ENCODE assay signal across 8 mouse cellular contexts in genomic region chr12:30596818-30597407, GRCm38 (mm10). TPM values are rescaled to one million over a fixed set of nuclear protein-coding genes. Genes with fewer than 3 reads are reported as not detected.
DNase-seq lines count a peak whose midpoint lies in the region; ATAC-seq and TF ChIP-seq lines count a peak whose summit lies in the region.

No protein-coding gene starts in this region.

- ATAC-seq in cerebellum, adult (ENCODE audit: insufficient number of reproducible peaks, low FRiP score, low TSS enrichment) = peak; percentile 46; the same call in 1 of the 2 replicates
- ATAC-seq in forebrain, embryonic 16.5 days = peak; percentile 78
- ATAC-seq in liver, embryonic 14.5 days (ENCODE audit: insufficient read depth) = no peak
- ATAC-seq in neural tube, embryonic 15.5 days (ENCODE audit: low FRiP score) = peak; percentile 80; the same call in 1 of the 2 replicates
- ATAC-seq in monocyte, adult 5-6 weeks (replicated peaks; ENCODE audit: insufficient number of reproducible peaks, low FRiP score, low TSS enrichment, poor library complexity, severe bottlenecking) = no peak

- H3K9ac ChIP-seq in forebrain, embryonic 16.5 days (replicated peaks; ENCODE audit: low read depth, low read length) = no peak overlapping the region
- no peak overlapping the region for H3K9ac ChIP-seq in liver, embryonic 14.5 days (replicated peaks)
- H3K9ac ChIP-seq in neural tube, embryonic 15.5 days (replicated peaks) = no peak overlapping the region

- peaks cover 3% of the 10 kb centered on the region; the same call in 1 of the 2 replicates for H3K27me3 ChIP-seq in E14TG2a.4 (ENCODE audit: insufficient read depth, low read length)
- no peaks in the 10 kb centered on the region for H3K27me3 ChIP-seq in forebrain, embryonic 16.5 days (replicated peaks; ENCODE audit: control insufficient read depth, insufficient read depth, low read length)
- H3K27me3 ChIP-seq in liver, embryonic 14.5 days (ENCODE audit: control insufficient read depth, insufficient read depth, low read length) = no peaks in the 10 kb centered on the region
- H3K27me3 ChIP-seq in neural tube, embryonic 15.5 days (replicated peaks) = no peaks in the 10 kb centered on the region; the same call in 1 of the 2 replicates

- 39% methylated on average over 8 of the region's 8 CpGs for WGBS in forebrain, embryonic 16.5 days
- 36% methylated on average over 8 of the region's 8 CpGs for WGBS in liver, embryonic 14.5 days (ENCODE audit: insufficient replicate concordance)
- WGBS in neural tube, embryonic 15.5 days = 41% methylated on average over 8 of the region's 8 CpGs

- H3K9me3 ChIP-seq in E14TG2a.4 (ENCODE audit: low read length) = no peaks in the 10 kb centered on the region
- H3K9me3 ChIP-seq in forebrain, embryonic 16.5 days (ENCODE audit: control insufficient read depth, low read length) = no peaks in the 10 kb centered on the region
- H3K9me3 ChIP-seq in liver, embryonic 14.5 days (ENCODE audit: control insufficient read depth, low read length) = no peaks in the 10 kb centered on the region
- no peaks in the 10 kb centered on the region for H3K9me3 ChIP-seq in neural tube, embryonic 15.5 days (replicated peaks)

- peak; percentile 56 for TF ChIP-seq CTCF in E14TG2a.4 (conservative IDR thresholded peaks at IDR 0.05; ENCODE audit: low read length)
- TF ChIP-seq CTCF in liver, embryonic 14.5 days (IDR thresholded peaks at IDR 0.05; ENCODE audit: low read depth) = peak; percentile 83

- DNase-seq in 416B (ENCODE audit: low read depth) = peak; percentile 75
- DNase-seq in kidney, adult 8-10 months = peak; percentile 36 to 38
- peak in 2 of 3 experiments; percentile 35 to 42 for DNase-seq in liver, embryonic 14.5 days (ENCODE audit: low read depth in 3 of 3, low spot score in 3 of 3)

- no peaks in the 10 kb centered on the region for H3K36me3 ChIP-seq in E14TG2a.4 (ENCODE audit: insufficient read depth, low read length)
- no peaks in the 10 kb centered on the region for H3K36me3 ChIP-seq in forebrain, embryonic 16.5 days (ENCODE audit: control insufficient read depth, insufficient read depth)
- no peaks in the 10 kb centered on the region for H3K36me3 ChIP-seq in liver, embryonic 14.5 days (replicated peaks; ENCODE audit: control insufficient read depth, insufficient read depth, low read depth)
- H3K36me3 ChIP-seq in neural tube, embryonic 15.5 days = 0 out of 2 replicates have a peak, but pooled peaks cover under 1% of the 10 kb centered on the region

- no peak overlapping the region for H3K27ac ChIP-seq in forebrain, embryonic 16.5 days (ENCODE audit: low read length)
- H3K27ac ChIP-seq in liver, embryonic 14.5 days = no peak overlapping the region
- no peak overlapping the region for H3K27ac ChIP-seq in neural tube, embryonic 15.5 days (replicated peaks)

- H3K4me2 ChIP-seq in forebrain, embryonic 16.5 days (ENCODE audit: low read length) = no peak overlapping the region
- H3K4me2 ChIP-seq in liver, embryonic 14.5 days (ENCODE audit: low read depth) = no peak overlapping the region
- H3K4me2 ChIP-seq in neural tube, embryonic 15.5 days = no peak overlapping the region

- H3K4me1 ChIP-seq in E14TG2a.4 (replicated peaks; ENCODE audit: low read depth, low read length) = no peaks in the 10 kb centered on the region
- H3K4me1 ChIP-seq in forebrain, embryonic 16.5 days (replicated peaks; ENCODE audit: control insufficient read depth, insufficient read depth, low read length) = no peaks in the 10 kb centered on the region
- no peaks in the 10 kb centered on the region for H3K4me1 ChIP-seq in liver, embryonic 14.5 days (replicated peaks; ENCODE audit: control insufficient read depth in 2 of 2, insufficient read depth in 2 of 2, low read length in 1 of 2)
- no peaks in the 10 kb centered on the region for H3K4me1 ChIP-seq in neural tube, embryonic 15.5 days

- no peak for TF ChIP-seq EP300 in liver, embryonic 14.5 days (IDR thresholded peaks at IDR 0.05; ENCODE audit: low read depth)

- no peak overlapping the region for H3K4me3 ChIP-seq in E14TG2a.4 (replicated peaks; ENCODE audit: low read length)
- H3K4me3 ChIP-seq in forebrain, embryonic 16.5 days (replicated peaks; ENCODE audit: low read length) = no peak overlapping the region
- H3K4me3 ChIP-seq in liver, embryonic 14.5 days (ENCODE audit: insufficient read depth in 1 of 2, low read depth in 2 of 2, low read length in 2 of 2) = no peak overlapping the region
- H3K4me3 ChIP-seq in neural tube, embryonic 15.5 days (replicated peaks) = no peak overlapping the region

RNA-seq across cellular contexts. Expression of gene Tmem18, which starts 12.7 kb away (rescaled TPM):
- 32.2 and 32.6 TPM in 2 replicates for polyA plus RNA-seq in forebrain, embryonic 16.5 days (2015; fragmentation: Nextera tagmentation; extraction: Ambion mirVana)
- polyA plus RNA-seq in liver, embryonic 14.5 days (2012; rRNA removed) = 4.7 and 5.4 TPM in 2 replicates
- polyA plus RNA-seq in liver, embryonic 14.5 days (2014; fragmentation: Nextera tagmentation; extraction: Ambion mirVana) = 8.2 and 8.4 TPM in 2 replicates
- polyA plus RNA-seq in neural tube, embryonic 15.5 days (2015; fragmentation: Nextera tagmentation; extraction: Ambion mirVana) = 35.0 and 36.6 TPM in 2 replicates
- total RNA-seq in monocyte, adult 5-6 weeks (2017) = 6.3 to 15.0 TPM (median 7.4 TPM) in 3 replicates

Comparison
In these comparisons a context has a peak if more than half of its experiments do, and no peak if none do; other contexts are left out.
1. ATAC-seq: peak in cerebellum, adult (single experiment), forebrain, embryonic 16.5 days (single experiment) and neural tube, embryonic 15.5 days (single experiment); none in liver, embryonic 14.5 days (single experiment) and monocyte, adult 5-6 weeks (single experiment).
2. Peak in every context shown above with its lines, with median percentiles within 50 percentile points of each other: DNase-seq.